Mouse (Mus musculus): ENCODE data around the gene Gm5458.
"Not testable (repeated sequence)": the region's sequence is repeated elsewhere in the genome, so short reads cannot be mapped to it uniquely, and the experiment has no call there.

Gene Gm5458

GRCm38 (mm10) chr14:19602481-19602880, at the start of gene Gm5458:
Gene Gm5458, minus strand, starts transcription at chr14:19602581.
- not testable (repeated sequence) for DNase-seq (ENCODE audit: low spot score)

- DNase-seq (ENCODE audit: low spot score): no peak
Observed at GRCm38 (mm10) chr14:19646232-19646631, 43.9 kb upstream of the Gm5458 start.

GRCm38 (mm10) chr14:19584804-19585667, 17.3 kb downstream of the Gm5458 start, which contains the start of gene Gm2237:
Gene Gm2237, minus strand, starts transcription at chr14:19585135.
- peak; percentile 4 for DNase-seq (ENCODE audit: low spot score)

- not testable (repeated sequence) for DNase-seq (ENCODE audit: low spot score)
Observed at GRCm38 (mm10) chr14:19549863-19550262, 52.5 kb downstream of the Gm5458 start, which contains the start of gene Gm2244. Gene Gm2244, minus strand, starts transcription at chr14:19549963.

Data from urinary bladder, postnatal 25 days (tissue).